Mouse (Mus musculus) liver, embryonic 13.5 days (tissue): ENCODE results near the gene Slc39a12. TPM values are rescaled to one million over a fixed set of nuclear protein-coding genes. Genes with fewer than 3 reads are reported as not detected.

Experiments used
- ATAC-seq: fragments of 200-750 bp; cut with Nextera tagmentation; 2 replicates; pipeline ENCODE4 v1.8.0; 2017; ENCODE audit warnings: low read depth, mild to moderate bottlenecking, moderate number of reproducible peaks, moderate library complexity
- DNase-seq: peaks from one replicate; pipeline ENCODE4 v3.0.0; 2022
- H3K27ac ChIP-seq: fragments of 300-500 bp; sonication (generic); 2 replicates; pipeline ENCODE4 v1.5.1; 2015; ENCODE audit warnings: moderate library complexity, mild to moderate bottlenecking, inconsistent platforms
- H3K27me3 ChIP-seq: fragments of 300-500 bp; sonication (generic); 2 replicates; pipeline ENCODE4 v1.6.1; 2015; ENCODE audit warnings: mild to moderate bottlenecking, inconsistent platforms
- H3K36me3 ChIP-seq: fragments of 300-500 bp; sonication (generic); 2 replicates; pipeline ENCODE4 v1.6.1; 2015; ENCODE audit warnings: mild to moderate bottlenecking, inconsistent platforms
- H3K4me1 ChIP-seq: fragments of 300-500 bp; sonication (generic); replicated peaks from 2 replicates; pipeline ENCODE4 v1.6.1; 2015; ENCODE audit warnings: inconsistent platforms
- H3K4me2 ChIP-seq: fragments of 300-500 bp; sonication (generic); 2 replicates; pipeline ENCODE4 v1.6.1; 2015; ENCODE audit warnings: inconsistent platforms, mild to moderate bottlenecking, moderate library complexity
- H3K4me3 ChIP-seq: fragments of 300-500 bp; sonication (generic); replicated peaks from 2 replicates; pipeline ENCODE4 v1.5.1; 2015; ENCODE audit warnings: mild to moderate bottlenecking, inconsistent platforms
- H3K9ac ChIP-seq: fragments of 300-500 bp; sonication (generic); 2 replicates; pipeline ENCODE4 v1.6.1; 2015; ENCODE audit warnings: mild to moderate bottlenecking, inconsistent platforms
- H3K9me3 ChIP-seq: fragments of 300-500 bp; sonication (generic); replicated peaks from 2 replicates; pipeline ENCODE4 v1.6.1; 2016; ENCODE audit warnings: inconsistent platforms
- WGBS: fragments of 180-500 bp; shearing (Covaris S2); methylation state at CpG from one replicate; pipeline ENCODE4 v1.1.7; 2015; ENCODE audit not compliant: insufficient replicate concordance; 5-methylcytosine and 5-hydroxymethylcytosine counted together
- polyA plus RNA-seq: library from polyadenylated mRNA; unstranded; fragments of >200 nt; fragmentation: Nextera tagmentation; extraction: Ambion mirVana; gene quantifications from 2 replicates; pipeline ENCODE4 v1.2.1, GENCODE M21; 2015

Slc39a12 gene
- polyA plus RNA-seq: not detected in 2 replicates

DNA sequence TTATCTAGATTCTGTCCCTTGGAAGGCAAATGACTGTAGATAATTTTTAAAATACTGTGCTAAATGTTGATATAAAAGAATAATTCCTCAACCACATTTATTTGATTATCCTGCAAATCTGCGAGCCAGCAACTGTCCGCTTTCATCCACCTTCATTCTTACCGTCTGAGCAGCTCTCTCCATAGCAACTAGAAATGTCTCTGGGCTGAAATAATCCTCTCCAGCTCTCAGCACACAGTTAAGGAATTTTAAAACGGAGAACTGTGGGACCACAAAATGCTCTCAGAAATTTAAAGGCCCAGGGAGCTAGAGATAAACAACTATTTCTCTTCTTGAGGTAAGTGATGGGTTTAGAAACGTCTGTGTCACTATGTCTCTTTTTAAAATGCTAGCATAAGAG lies at the start of gene Slc39a12:
Gene Slc39a12, plus strand, starts transcription at position 155 of the 400 bp plus-strand sequence.
- Histone ChIP-seq H3K36me3 (no peaks in the 10 kb centered on the region), H3K4me2 (no peak within 1 kb of the TSS), H3K4me1 (no peaks in the 10 kb centered on the region), H3K9ac (no peak within 1 kb of the TSS), H3K4me3 (no peak within 1 kb of the TSS), H3K27me3 (no peaks in the 10 kb centered on the region), H3K27ac (no peak within 1 kb of the TSS), H3K9me3 (no peaks in the 10 kb centered on the region)
- WGBS: 55% methylated on average over 5 of the region's 5 CpGs
- ATAC-seq (no peak), DNase-seq (no peak)

DNA sequence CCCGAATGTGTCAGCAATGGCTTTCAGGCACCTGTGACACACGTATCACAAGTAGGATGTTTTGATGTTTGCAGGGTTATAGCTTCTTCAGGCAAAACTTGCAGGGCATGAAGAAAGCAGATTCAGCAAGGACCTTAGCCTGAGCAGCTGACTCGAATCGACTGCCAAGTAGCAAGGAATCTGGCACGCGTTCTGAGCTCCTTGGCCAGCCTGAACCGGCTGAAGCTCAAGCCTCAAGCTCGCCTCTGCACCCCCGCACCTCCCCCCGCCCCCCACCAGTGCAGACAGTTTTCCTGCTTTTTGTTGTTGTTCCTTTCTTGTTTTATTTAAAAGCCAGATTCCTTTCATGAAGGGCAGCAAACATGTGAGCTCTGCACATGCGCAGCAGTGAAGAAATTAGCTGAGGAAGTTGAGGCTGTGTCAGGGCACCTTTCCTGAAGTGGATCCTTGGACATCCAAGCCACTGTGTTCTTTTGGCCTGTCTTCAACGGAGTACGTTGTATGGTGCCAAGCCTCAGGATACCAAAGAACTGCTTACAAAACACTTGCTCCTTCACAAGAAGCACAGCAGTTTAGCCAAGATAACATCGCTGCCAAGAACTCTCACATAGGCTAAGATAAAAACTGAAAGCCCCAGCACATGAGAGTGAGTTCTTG lies 46.3 kb upstream of the Slc39a12 start:
- no peaks in the 10 kb centered on the region for H3K9me3 ChIP-seq
- H3K9ac ChIP-seq: no peak overlapping the region
- no peak overlapping the region for H3K4me3 ChIP-seq
- ATAC-seq (no peak), DNase-seq (no peak)
- no peaks in the 10 kb centered on the region for H3K27me3 ChIP-seq
- no peaks in the 10 kb centered on the region for H3K4me1 ChIP-seq
- H3K27ac ChIP-seq: no peak overlapping the region
- WGBS: 59% methylated on average over 14 of the region's 14 CpGs
- no peak overlapping the region for H3K4me2 ChIP-seq
- no peaks in the 10 kb centered on the region for H3K36me3 ChIP-seq

DNA sequence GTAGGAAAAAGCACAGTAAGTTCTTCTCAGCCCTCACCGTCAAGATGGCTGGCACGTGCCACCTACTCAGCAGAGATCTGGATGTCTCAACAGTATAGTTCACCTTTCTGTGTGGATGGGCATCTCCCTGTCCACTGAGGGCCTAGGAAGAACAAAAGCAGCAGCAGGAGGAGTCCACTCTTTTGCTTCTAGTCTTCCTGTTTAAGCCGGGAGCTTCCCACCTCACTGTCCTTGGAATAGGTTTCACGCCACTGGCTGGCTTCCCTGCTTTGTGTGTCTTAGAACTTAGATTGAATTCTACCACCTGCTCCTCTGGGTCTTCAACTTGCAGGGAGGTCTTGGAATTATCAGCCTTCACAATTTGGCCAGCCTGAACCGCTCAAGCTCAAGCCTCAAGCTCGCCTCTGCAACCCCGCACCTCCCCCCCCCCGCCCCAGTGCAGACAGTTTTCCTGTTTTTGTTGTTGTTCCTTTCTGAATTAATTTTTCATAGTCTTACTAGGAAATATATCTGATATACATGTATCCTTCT lies 45.7 kb upstream of the Slc39a12 start:
- H3K4me1 ChIP-seq: no peaks in the 10 kb centered on the region
- no peak overlapping the region for H3K4me2 ChIP-seq
- 70% methylated on average over 8 of the region's 8 CpGs for WGBS
- no peaks in the 10 kb centered on the region for H3K9me3 ChIP-seq
- ATAC-seq: no peak
- H3K36me3 ChIP-seq: no peaks in the 10 kb centered on the region
- H3K27me3 ChIP-seq: no peaks in the 10 kb centered on the region
- no peak overlapping the region for H3K27ac ChIP-seq
- no peak overlapping the region for H3K9ac ChIP-seq
- no peak for DNase-seq
- no peak overlapping the region for H3K4me3 ChIP-seq

DNA sequence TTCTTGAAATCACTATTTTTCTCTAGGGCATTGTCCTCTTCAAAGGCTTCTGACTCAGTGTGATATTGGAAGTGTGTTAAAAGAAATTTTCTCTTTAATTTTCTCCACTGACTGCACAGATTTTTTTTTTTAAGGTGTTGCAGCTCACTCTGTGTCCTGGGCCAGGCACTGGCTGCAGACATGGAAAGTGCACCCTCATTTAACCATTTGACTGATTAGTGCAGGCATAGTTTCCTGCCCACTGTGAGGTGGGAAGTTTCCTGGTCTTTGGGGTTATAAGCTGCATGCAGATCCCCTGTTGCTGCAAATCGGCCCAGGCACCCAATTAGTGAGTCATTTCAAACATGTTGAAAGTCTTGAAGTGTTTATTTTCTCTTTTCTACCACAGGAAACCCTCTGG lies 740 bp downstream of the Slc39a12 start:
- 26% methylated on average over 1 of the region's 1 CpGs for WGBS
- no peaks in the 10 kb centered on the region for H3K36me3 ChIP-seq
- H3K4me2 ChIP-seq: no peak overlapping the region
- ATAC-seq: no peak
- no peaks in the 10 kb centered on the region for H3K9me3 ChIP-seq
- no peak for DNase-seq
- no peak overlapping the region for H3K9ac ChIP-seq
- no peaks in the 10 kb centered on the region for H3K27me3 ChIP-seq
- no peaks in the 10 kb centered on the region for H3K4me1 ChIP-seq
- no peak overlapping the region for H3K4me3 ChIP-seq
- H3K27ac ChIP-seq: no peak overlapping the region

DNA sequence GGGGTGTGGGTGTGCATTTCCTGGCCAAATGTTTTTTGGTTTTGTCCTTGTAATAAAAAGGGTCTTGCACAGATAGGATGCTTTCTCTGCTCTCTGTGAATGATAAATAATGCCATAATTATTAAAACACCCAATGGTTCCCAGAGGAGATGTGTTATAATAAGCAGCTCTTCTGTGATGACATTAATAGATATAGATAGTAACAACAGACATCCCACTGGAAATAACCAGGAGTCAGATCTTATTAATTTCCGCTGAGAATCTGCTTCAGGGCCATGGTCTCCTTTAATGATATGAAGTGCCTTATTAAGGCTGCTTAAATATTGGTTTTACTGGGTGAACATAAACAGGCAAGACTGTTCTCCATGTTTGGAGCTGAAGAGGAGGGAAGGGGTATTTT lies 2.8 kb downstream of the Slc39a12 start:
- Histone ChIP-seq H3K4me3 (no peak overlapping the region), H3K4me1 (no peaks in the 10 kb centered on the region), H3K27me3 (no peaks in the 10 kb centered on the region), H3K4me2 (no peak overlapping the region), H3K9ac (no peak overlapping the region), H3K9me3 (no peaks in the 10 kb centered on the region), H3K36me3 (no peaks in the 10 kb centered on the region), H3K27ac (no peak overlapping the region)
- no peak for ATAC-seq
- DNase-seq: no peak
- WGBS: 53% methylated on average over 1 of the region's 1 CpGs

DNA sequence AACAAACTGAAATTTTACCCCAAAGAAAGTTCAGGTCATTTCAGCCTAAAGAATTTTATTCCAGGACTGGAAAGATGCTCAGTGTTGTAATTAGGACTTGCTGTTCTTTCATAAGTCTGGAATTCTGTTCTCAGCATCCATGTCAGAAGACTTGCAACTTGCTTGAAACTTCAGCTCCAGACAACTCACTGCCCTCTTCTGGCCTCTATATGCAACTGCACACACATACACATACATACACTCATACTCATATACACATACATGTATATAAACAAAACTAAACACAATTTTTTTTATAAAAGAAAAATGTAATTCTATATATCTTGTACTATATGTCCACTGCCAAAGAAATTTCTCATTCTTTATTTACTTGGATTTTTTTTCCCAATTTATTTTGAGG lies 14.9 kb downstream of the Slc39a12 start:
- no peaks in the 10 kb centered on the region for H3K27me3 ChIP-seq
- H3K4me1 ChIP-seq: no peaks in the 10 kb centered on the region
- H3K36me3 ChIP-seq: no peaks in the 10 kb centered on the region
- ATAC-seq: no peak
- no peak overlapping the region for H3K4me3 ChIP-seq
- no peak for DNase-seq
- no peaks in the 10 kb centered on the region for H3K9me3 ChIP-seq
- H3K4me2 ChIP-seq: no peak overlapping the region
- no peak overlapping the region for H3K27ac ChIP-seq
- no peak overlapping the region for H3K9ac ChIP-seq

DNA sequence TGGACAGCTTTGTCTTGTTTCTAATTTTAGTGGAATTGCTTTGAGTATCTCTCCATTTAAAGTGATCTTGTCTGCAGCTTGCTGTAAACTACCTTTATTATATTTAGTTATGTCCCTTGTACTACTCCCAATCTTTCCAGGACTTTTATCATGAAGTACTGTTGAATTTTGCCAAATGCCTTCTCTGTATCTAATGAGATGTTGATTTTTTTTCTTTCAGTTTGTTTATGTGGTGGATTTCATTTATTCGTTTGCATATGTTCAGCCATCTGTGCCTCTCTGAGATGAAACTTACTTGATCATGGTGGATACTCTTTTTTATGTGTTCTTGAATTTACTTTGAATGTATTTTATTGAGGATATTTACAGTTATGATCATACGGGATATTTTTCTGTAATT lies 40.9 kb downstream of the Slc39a12 start:
- DNase-seq: no peak
- no peaks in the 10 kb centered on the region for H3K4me1 ChIP-seq
- no peak for ATAC-seq
- H3K9ac ChIP-seq: no peak overlapping the region
- H3K27me3 ChIP-seq: no peaks in the 10 kb centered on the region
- no peaks in the 10 kb centered on the region for H3K36me3 ChIP-seq
- no peak overlapping the region for H3K27ac ChIP-seq
- no peak overlapping the region for H3K4me3 ChIP-seq
- no peaks in the 10 kb centered on the region for H3K9me3 ChIP-seq
- no peak overlapping the region for H3K4me2 ChIP-seq
- WGBS: 50% methylated on average over 2 of the region's 2 CpGs

DNA sequence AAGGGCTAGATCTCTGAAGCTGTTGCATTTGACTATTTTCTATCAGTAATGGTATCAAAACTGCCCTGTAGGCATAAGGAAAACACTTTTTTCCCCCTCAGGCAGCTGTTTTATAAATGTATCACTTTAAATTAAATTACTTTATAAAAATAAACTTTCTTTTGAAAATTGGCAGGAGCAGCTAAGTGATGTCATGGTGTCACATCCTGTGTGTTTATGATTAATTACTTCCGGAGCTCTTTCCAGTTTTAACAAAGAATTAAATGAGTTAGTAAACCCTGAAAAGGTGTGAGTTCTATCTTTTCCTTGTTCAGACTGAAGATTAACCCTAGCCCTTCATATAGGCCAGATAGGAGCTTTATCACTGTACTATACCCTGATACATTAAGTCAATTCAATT lies 59.2 kb downstream of the Slc39a12 start:
- no peak for ATAC-seq
- Histone ChIP-seq H3K27ac (no peak overlapping the region), H3K27me3 (no peaks in the 10 kb centered on the region), H3K4me3 (no peak overlapping the region), H3K9me3 (no peaks in the 10 kb centered on the region), H3K4me1 (no peaks in the 10 kb centered on the region), H3K9ac (no peak overlapping the region), H3K4me2 (no peak overlapping the region), H3K36me3 (no peaks in the 10 kb centered on the region)
- 67% methylated on average over 1 of the region's 1 CpGs for WGBS
- no peak for DNase-seq

DNA sequence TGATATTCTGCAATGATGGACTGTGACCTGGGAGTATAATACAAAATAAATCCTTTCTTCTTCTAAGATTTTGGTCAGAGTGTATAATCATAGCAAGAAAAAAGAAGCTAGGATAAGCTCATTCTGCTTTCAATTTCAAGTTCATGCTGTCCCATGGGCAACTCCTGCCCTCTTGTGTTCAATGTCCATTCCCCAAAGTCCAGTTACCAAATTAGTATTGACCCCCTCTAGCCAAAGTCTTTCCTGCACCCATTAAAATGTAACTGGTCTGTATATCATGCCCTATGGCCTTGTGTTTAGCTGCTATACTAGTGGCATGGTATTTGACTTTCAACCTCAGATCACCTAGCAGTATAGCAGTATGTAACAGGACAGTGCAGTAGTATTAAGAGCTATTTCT lies 62.8 kb downstream of the Slc39a12 start:
- DNase-seq (no peak), ATAC-seq (no peak)
- no peaks in the 10 kb centered on the region for H3K4me1 ChIP-seq
- H3K9ac ChIP-seq: no peak overlapping the region
- H3K4me2 ChIP-seq: no peak overlapping the region
- no peaks in the 10 kb centered on the region for H3K27me3 ChIP-seq
- no peak overlapping the region for H3K4me3 ChIP-seq
- H3K27ac ChIP-seq: no peak overlapping the region
- no peaks in the 10 kb centered on the region for H3K9me3 ChIP-seq
- no peaks in the 10 kb centered on the region for H3K36me3 ChIP-seq

DNA sequence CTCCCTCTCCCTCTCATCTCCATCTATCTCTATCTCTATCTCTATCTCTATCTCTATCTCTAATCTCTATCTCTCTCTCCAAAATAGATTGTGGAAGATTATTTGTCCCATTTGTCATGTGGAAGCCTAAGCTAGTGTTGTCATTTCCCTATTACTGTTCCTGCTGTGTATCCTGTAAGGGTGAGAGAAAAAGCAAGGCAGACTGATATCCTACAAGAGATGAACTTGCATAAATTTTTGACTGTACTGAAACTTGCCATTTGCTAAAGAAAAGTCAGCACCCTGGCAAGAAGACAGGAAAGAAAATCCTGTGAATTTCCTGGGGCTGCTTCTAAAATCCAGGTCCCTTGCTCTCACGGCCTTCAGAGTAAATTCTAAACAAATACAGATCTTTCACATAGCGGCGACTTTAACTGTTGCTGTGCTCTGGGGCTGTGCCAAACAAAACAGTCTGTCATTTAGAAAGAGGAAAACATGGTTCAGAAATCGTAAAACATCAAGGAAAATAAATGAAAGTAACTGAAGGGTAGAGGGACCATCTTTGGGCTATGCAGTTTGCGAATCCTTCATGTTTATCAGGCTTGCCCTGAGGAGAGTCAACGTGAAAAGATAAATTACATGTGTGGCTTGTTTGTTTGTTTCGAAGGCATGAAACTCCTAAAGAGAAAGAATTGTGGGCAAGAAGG lies 67.0 kb downstream of the Slc39a12 start:
- 58% methylated on average over 7 of the region's 7 CpGs for WGBS
- H3K27me3 ChIP-seq: no peaks in the 10 kb centered on the region
- H3K27ac ChIP-seq: no peak overlapping the region
- ATAC-seq: no peak
- no peaks in the 10 kb centered on the region for H3K9me3 ChIP-seq
- no peak overlapping the region for H3K9ac ChIP-seq
- H3K36me3 ChIP-seq: no peaks in the 10 kb centered on the region
- no peak for DNase-seq
- no peak overlapping the region for H3K4me3 ChIP-seq
- H3K4me1 ChIP-seq: no peaks in the 10 kb centered on the region
- H3K4me2 ChIP-seq: no peak overlapping the region

DNA sequence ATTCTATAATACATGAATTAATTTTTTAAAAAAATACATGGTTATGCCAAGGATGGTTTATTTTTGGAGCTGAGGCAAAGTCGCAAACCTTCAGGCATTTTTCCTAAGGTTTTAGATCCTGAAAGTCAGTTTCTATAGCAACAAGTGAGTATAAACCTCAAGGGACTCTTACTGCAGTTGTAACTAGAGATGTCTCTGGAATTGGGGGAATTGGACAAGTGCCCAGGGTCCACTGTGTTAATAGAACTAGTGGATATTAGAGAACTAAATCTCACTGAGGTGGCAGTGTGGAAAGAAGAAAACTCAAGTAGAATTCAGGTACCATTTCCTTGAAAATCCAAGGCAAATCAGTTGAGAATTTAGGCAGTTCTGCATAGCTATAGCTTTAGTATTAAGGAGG lies 76.3 kb downstream of the Slc39a12 start:
- no peaks in the 10 kb centered on the region for H3K36me3 ChIP-seq
- DNase-seq (no peak), ATAC-seq (no peak)
- H3K9ac ChIP-seq: no peak overlapping the region
- H3K4me2 ChIP-seq: no peak overlapping the region
- H3K4me1 ChIP-seq: no peaks in the 10 kb centered on the region
- H3K27ac ChIP-seq: no peak overlapping the region
- H3K4me3 ChIP-seq: no peak overlapping the region
- no peaks in the 10 kb centered on the region for H3K9me3 ChIP-seq
- WGBS: 43% methylated on average over 1 of the region's 1 CpGs
- H3K27me3 ChIP-seq: no peaks in the 10 kb centered on the region

DNA sequence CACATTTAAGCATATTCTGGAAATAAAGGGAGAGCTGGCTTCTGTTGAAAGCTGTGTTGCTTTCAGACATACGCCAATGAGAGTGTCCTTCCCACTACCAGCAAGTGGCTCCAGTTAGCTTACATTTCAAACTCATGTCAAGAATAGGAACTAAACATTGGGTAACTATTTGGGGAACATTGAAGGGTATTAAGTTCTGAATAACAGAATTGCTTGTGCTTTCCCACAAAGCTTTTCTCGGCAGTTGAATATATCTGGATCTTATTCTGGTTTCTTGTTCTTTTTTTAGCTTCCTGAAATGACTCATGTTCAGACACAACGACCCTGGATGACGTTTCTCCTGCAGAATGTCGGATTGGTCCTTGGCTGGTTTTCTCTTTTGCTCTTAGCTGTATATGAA lies 106.0 kb downstream of the Slc39a12 start:
- Histone ChIP-seq H3K4me3 (no peak overlapping the region), H3K27me3 (no peaks in the 10 kb centered on the region), H3K9me3 (no peaks in the 10 kb centered on the region), H3K4me2 (no peak overlapping the region), H3K4me1 (no peaks in the 10 kb centered on the region), H3K27ac (no peak overlapping the region), H3K9ac (no peak overlapping the region), H3K36me3 (no peaks in the 10 kb centered on the region)
- ATAC-seq (no peak), DNase-seq (no peak)
- 37% methylated on average over 5 of the region's 5 CpGs for whole genome bisulfite sequencing
